Mouse (Mus musculus) E14TG2a.4 (cell line): Measurements from ENCODE around the gene Retreg3.

ENCODE experiments used
- CTCF ChIP-seq: conservative IDR thresholded peaks from 2 replicates; pipeline ENCODE4 v1.5.1; 2014; ENCODE audit warnings: low read length
- NANOG ChIP-seq: IDR thresholded peaks from 2 replicates; pipeline ENCODE4 v1.6.1; 2014; ENCODE audit warnings: borderline replicate concordance, low read length, mixed read lengths
- POU5F1 ChIP-seq: IDR thresholded peaks from 2 replicates; pipeline ENCODE4 v1.6.1; 2014; ENCODE audit warnings: low read length, borderline replicate concordance

DNA sequence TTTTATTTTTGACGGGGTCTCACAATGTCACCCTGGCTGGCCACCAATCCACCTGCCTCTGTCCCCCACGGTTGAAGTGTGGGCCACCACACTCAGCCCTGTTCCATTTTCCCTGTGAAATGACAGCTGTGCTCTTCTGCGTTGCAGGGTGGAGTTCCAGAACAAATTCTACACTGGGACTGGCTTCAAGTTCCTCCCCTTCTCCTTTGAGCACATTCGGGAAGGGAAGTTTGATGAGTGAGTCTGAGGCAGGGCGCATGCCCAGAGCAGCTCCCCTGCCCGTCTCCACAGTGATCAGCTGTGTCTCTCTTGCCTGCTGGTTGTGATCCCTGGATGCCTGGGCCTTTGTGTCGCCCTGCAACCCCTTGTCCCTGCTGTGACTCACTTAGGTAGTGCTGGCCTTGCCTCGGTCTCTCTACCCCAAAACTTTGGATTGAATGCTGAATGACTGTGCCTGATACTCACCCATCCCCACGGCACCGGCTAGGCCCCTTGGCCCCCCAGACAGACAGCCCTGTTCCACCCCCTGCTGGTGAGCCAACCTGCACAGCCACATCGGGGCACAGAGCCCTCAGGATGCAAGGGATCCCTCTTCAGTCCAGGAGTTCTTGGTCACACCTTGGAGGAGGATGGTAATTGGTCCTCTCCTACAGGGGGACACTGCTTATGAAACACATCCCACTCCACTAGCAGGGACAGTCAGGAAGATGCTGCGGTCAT, 57.4 kb downstream of the Retreg3 start:
- TF ChIP-seq CTCF (no peak), NANOG (no peak), POU5F1 (no peak)
